Mouse (Mus musculus) limb, embryonic 13.5 days (tissue): ENCODE results near the gene Prkag2. TPM values are rescaled to one million over a fixed set of nuclear protein-coding genes. Genes with fewer than 3 reads are reported as not detected.

Experiments used
- ATAC-seq: fragments of 200-750 bp; cut with Nextera tagmentation; 2 replicates; pipeline ENCODE4 v1.8.0; 2017; ENCODE audit warnings: low read depth, moderate number of reproducible peaks, moderate TSS enrichment; ENCODE audit not compliant: low FRiP score
- H3K27ac ChIP-seq: fragments of 300-500 bp; sonication (generic); 2 replicates; pipeline ENCODE4 v1.5.1; 2015; ENCODE audit warnings: inconsistent platforms, mild to moderate bottlenecking, moderate library complexity
- H3K27me3 ChIP-seq: fragments of 300-500 bp; sonication (generic); 2 replicates; pipeline ENCODE4 v1.6.1; 2015; ENCODE audit warnings: mild to moderate bottlenecking, inconsistent platforms
- H3K36me3 ChIP-seq: fragments of 300-500 bp; sonication (generic); 2 replicates; pipeline ENCODE4 v1.6.1; 2015; ENCODE audit warnings: inconsistent platforms, mild to moderate bottlenecking, moderate library complexity
- H3K4me1 ChIP-seq: fragments of 300-500 bp; sonication (generic); 2 replicates; pipeline ENCODE4 v1.6.1; 2015; ENCODE audit warnings: inconsistent platforms
- H3K4me2 ChIP-seq: fragments of 300-500 bp; sonication (generic); replicated peaks from 2 replicates; pipeline ENCODE4 v1.6.1; 2015; ENCODE audit warnings: inconsistent platforms, mild to moderate bottlenecking, moderate library complexity
- H3K4me3 ChIP-seq: fragments of 300-500 bp; sonication (generic); 2 replicates; pipeline ENCODE4 v1.5.1; 2015; ENCODE audit warnings: moderate library complexity, mild to moderate bottlenecking, inconsistent platforms
- H3K9ac ChIP-seq: fragments of 300-500 bp; sonication (generic); 2 replicates; pipeline ENCODE4 v1.6.1; 2015; ENCODE audit warnings: mild to moderate bottlenecking, inconsistent platforms
- H3K9me3 ChIP-seq: fragments of 300-500 bp; sonication (generic); 2 replicates; pipeline ENCODE4 v1.6.1; 2016; ENCODE audit warnings: inconsistent platforms
- WGBS: fragments of 180-500 bp; shearing (Covaris S2); methylation state at CpG from one replicate; pipeline ENCODE4 v1.1.7; 2015; 5-methylcytosine and 5-hydroxymethylcytosine counted together
- polyA plus RNA-seq: library from polyadenylated mRNA; unstranded; fragments of >200 nt; fragmentation: Nextera tagmentation; extraction: Ambion mirVana; gene quantifications from 2 replicates; pipeline ENCODE4 v1.2.1, GENCODE M21; 2015

The Prkag2 gene
- polyA plus RNA-seq, 1 experiment from 2014 or later = 21.3 TPM

- H3K4me1 ChIP-seq = peaks cover 20% of the 10 kb centered on the region
- H3K4me3 ChIP-seq = no peak overlapping the region
- H3K36me3 ChIP-seq = no peaks in the 10 kb centered on the region
- H3K27me3 ChIP-seq = peaks cover 18% of the 10 kb centered on the region
- ATAC-seq = no peak
- H3K9me3 ChIP-seq = no peaks in the 10 kb centered on the region
- H3K9ac ChIP-seq = no peak overlapping the region; the same call in 1 of the 2 replicates
- WGBS = 50% methylated on average over 17 of the region's 17 CpGs
- no peak overlapping the region for H3K27ac ChIP-seq
- no peak overlapping the region for H3K4me2 ChIP-seq
These were observed 37.8 kb downstream of the Prkag2 start for GRCm38 (mm10) chr5:25062506-25063132.

GRCm38 (mm10) chr5:25058853-25059741, 41.3 kb downstream of the Prkag2 start:
- Histone ChIP-seq H3K36me3 (no peaks in the 10 kb centered on the region), H3K9me3 (no peaks in the 10 kb centered on the region), H3K4me1 (peaks cover 33% of the 10 kb centered on the region), H3K4me3 (no peak overlapping the region), H3K9ac (no peak overlapping the region; the same call in 1 of the 2 replicates), H3K4me2 (peak overlapping the region; percentile 39), H3K27me3 (peaks cover 18% of the 10 kb centered on the region), H3K27ac (no peak overlapping the region)
- WGBS = 20% methylated on average over 21 of the region's 21 CpGs
- ATAC-seq = no peak

GRCm38 (mm10) chr5:25058417-25058816, 42.0 kb downstream of the Prkag2 start:
- H3K27ac ChIP-seq = no peak overlapping the region
- no peak overlapping the region for H3K4me3 ChIP-seq
- H3K27me3 ChIP-seq = peaks cover 18% of the 10 kb centered on the region
- H3K4me1 ChIP-seq = peaks cover 35% of the 10 kb centered on the region
- no peaks in the 10 kb centered on the region for H3K9me3 ChIP-seq
- WGBS = 36% methylated on average over 7 of the region's 7 CpGs
- no peak overlapping the region for H3K9ac ChIP-seq
- H3K4me2 ChIP-seq = no peak overlapping the region
- H3K36me3 ChIP-seq = no peaks in the 10 kb centered on the region
- no peak for ATAC-seq

- 44% methylated on average over 4 of the region's 4 CpGs for WGBS
- no peak overlapping the region for H3K9ac ChIP-seq
- no peak overlapping the region for H3K27ac ChIP-seq
- H3K36me3 ChIP-seq = no peaks in the 10 kb centered on the region
- no peak overlapping the region for H3K4me2 ChIP-seq
- no peak overlapping the region for H3K4me3 ChIP-seq
- peaks cover 35% of the 10 kb centered on the region for H3K4me1 ChIP-seq
- no peak for ATAC-seq
- H3K27me3 ChIP-seq = peaks cover 18% of the 10 kb centered on the region
- no peaks in the 10 kb centered on the region for H3K9me3 ChIP-seq
These were observed 45.2 kb downstream of the Prkag2 start for GRCm38 (mm10) chr5:25055288-25055687.

GRCm38 (mm10) chr5:25053971-25054658, 46.3 kb downstream of the Prkag2 start:
- ATAC-seq = no peak
- H3K27ac ChIP-seq = no peak overlapping the region

GRCm38 (mm10) chr5:25050827-25051226, 49.6 kb downstream of the Prkag2 start:
- H3K9ac ChIP-seq = no peak overlapping the region
- H3K4me1 ChIP-seq = peaks cover 15% of the 10 kb centered on the region; the same call in 1 of the 2 replicates
- no peaks in the 10 kb centered on the region for H3K36me3 ChIP-seq
- H3K4me2 ChIP-seq = no peak overlapping the region
- no peak overlapping the region for H3K27ac ChIP-seq
- H3K27me3 ChIP-seq = no peaks in the 10 kb centered on the region
- no peak overlapping the region for H3K4me3 ChIP-seq
- no peaks in the 10 kb centered on the region for H3K9me3 ChIP-seq
- WGBS = 74% methylated on average over 8 of the region's 8 CpGs
- ATAC-seq = no peak

More at GRCm38 (mm10) chr5:25053971-25054658, 46.3 kb downstream of the Prkag2 start:
- Histone ChIP-seq H3K9me3 (no peaks in the 10 kb centered on the region), H3K4me1 (peaks cover 24% of the 10 kb centered on the region), H3K9ac (no peak overlapping the region), H3K27me3 (peaks cover 7% of the 10 kb centered on the region; the same call in 1 of the 2 replicates), H3K4me3 (no peak overlapping the region), H3K4me2 (no peak overlapping the region), H3K36me3 (no peaks in the 10 kb centered on the region)
- 73% methylated on average over 7 of the region's 7 CpGs for WGBS

GRCm38 (mm10) chr5:25047670-25048069, 52.8 kb downstream of the Prkag2 start:
- no peak overlapping the region for H3K27ac ChIP-seq
- no peak overlapping the region for H3K4me3 ChIP-seq
- H3K4me2 ChIP-seq = no peak overlapping the region
- no peak for ATAC-seq
- no peak overlapping the region for H3K9ac ChIP-seq
- H3K36me3 ChIP-seq = no peaks in the 10 kb centered on the region
- no peaks in the 10 kb centered on the region for H3K4me1 ChIP-seq
- no peaks in the 10 kb centered on the region for H3K9me3 ChIP-seq
- no peaks in the 10 kb centered on the region for H3K27me3 ChIP-seq
- WGBS = 63% methylated on average over 1 of the region's 1 CpGs

- no peak overlapping the region for H3K4me3 ChIP-seq
- no peak overlapping the region for H3K4me2 ChIP-seq
- no peaks in the 10 kb centered on the region for H3K36me3 ChIP-seq
- no peaks in the 10 kb centered on the region for H3K9me3 ChIP-seq
- no peaks in the 10 kb centered on the region for H3K27me3 ChIP-seq
- ATAC-seq = no peak
- no peaks in the 10 kb centered on the region for H3K4me1 ChIP-seq
- no peak overlapping the region for H3K27ac ChIP-seq
- WGBS = 78% methylated on average over 3 of the region's 3 CpGs
- H3K9ac ChIP-seq = no peak overlapping the region
These were observed 53.7 kb downstream of the Prkag2 start for GRCm38 (mm10) chr5:25046762-25047161.

GRCm38 (mm10) chr5:25044007-25044406, 56.4 kb downstream of the Prkag2 start:
- WGBS = 95% methylated on average over 2 of the region's 2 CpGs
- no peaks in the 10 kb centered on the region for H3K4me1 ChIP-seq
- no peak overlapping the region for H3K9ac ChIP-seq
- no peak for ATAC-seq
- no peaks in the 10 kb centered on the region for H3K9me3 ChIP-seq
- no peak overlapping the region for H3K4me3 ChIP-seq
- no peaks in the 10 kb centered on the region for H3K27me3 ChIP-seq
- H3K4me2 ChIP-seq = no peak overlapping the region
- no peak overlapping the region for H3K27ac ChIP-seq
- H3K36me3 ChIP-seq = no peaks in the 10 kb centered on the region

GRCm38 (mm10) chr5:25041947-25042346, 58.5 kb downstream of the Prkag2 start:
- no peak for ATAC-seq
- Histone ChIP-seq H3K4me3 (no peak overlapping the region), H3K4me2 (no peak overlapping the region), H3K27me3 (no peaks in the 10 kb centered on the region), H3K27ac (no peak overlapping the region), H3K9me3 (no peaks in the 10 kb centered on the region), H3K9ac (no peak overlapping the region), H3K36me3 (no peaks in the 10 kb centered on the region), H3K4me1 (no peaks in the 10 kb centered on the region)
- 86% methylated on average over 1 of the region's 1 CpGs for WGBS

- H3K4me3 ChIP-seq = no peak overlapping the region
- H3K4me1 ChIP-seq = no peaks in the 10 kb centered on the region
- H3K9me3 ChIP-seq = no peaks in the 10 kb centered on the region
- no peak overlapping the region for H3K9ac ChIP-seq
- H3K27me3 ChIP-seq = no peaks in the 10 kb centered on the region
- H3K27ac ChIP-seq = no peak overlapping the region
- WGBS = 35% methylated on average over 5 of the region's 5 CpGs
- ATAC-seq = no peak
- H3K36me3 ChIP-seq = no peaks in the 10 kb centered on the region
- H3K4me2 ChIP-seq = no peak overlapping the region
These were observed 59.1 kb downstream of the Prkag2 start for GRCm38 (mm10) chr5:25041307-25041706.

GRCm38 (mm10) chr5:25040903-25041302, 59.5 kb downstream of the Prkag2 start:
- Histone ChIP-seq H3K4me3 (no peak overlapping the region), H3K4me2 (no peak overlapping the region), H3K27me3 (no peaks in the 10 kb centered on the region), H3K36me3 (no peaks in the 10 kb centered on the region), H3K9ac (no peak overlapping the region), H3K27ac (no peak overlapping the region), H3K9me3 (no peaks in the 10 kb centered on the region), H3K4me1 (no peaks in the 10 kb centered on the region)
- WGBS = 79% methylated on average over 7 of the region's 7 CpGs
- no peak for ATAC-seq
